Mouse (Mus musculus): ENCODE data around the gene Epm2aip1. TPM values are rescaled to one million over a fixed set of nuclear protein-coding genes. Genes with fewer than 3 reads are reported as not detected.
A peak's percentile ranks its signal among the peaks of the same experiment; 100 is the strongest.

Gene Epm2aip1
- polyA plus RNA-seq (2015; fragmentation: Nextera tagmentation; extraction: Ambion mirVana) = 23.5 and 25.8 TPM in 2 replicates

DNA sequence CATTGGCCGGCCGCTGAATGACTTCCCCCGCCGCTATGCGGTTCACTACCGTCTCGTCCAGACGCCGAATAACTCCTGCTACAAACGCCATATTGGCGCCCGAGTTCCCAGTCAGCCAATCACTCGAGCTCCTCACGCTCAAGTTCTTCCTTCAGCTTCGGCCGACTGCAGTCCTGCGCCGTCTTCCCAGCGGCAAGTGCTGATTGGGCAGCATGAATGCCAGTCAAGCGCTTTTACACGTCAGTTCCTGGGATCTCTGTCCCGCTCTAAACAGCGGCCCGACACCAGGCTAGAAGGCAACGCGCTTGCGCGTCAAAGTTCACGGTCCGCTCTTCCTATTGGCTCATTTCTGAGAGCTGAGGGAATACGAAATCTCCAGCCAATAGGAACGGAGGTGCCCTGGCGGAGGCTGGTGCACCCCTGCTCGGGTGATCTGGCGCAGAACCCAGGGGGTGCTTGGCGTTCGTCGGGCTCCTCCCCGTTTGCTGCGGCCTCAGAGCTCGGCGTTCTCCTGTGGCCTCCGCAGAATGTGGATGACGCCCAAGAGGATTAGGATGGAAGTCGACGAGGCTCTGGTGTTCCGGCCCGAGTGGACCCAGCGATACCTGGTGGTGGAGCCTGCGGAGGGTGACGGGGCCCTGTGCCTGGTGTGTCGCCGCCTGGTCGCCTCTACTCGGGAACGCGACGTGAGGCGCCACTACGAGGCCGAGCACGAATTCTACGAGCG lies at the start of gene Epm2aip1, which contains the start of gene Mlh1:
Epm2aip1 (plus strand) TSS at position 496 of the 727 bp plus-strand sequence.
Mlh1 (minus strand) TSS at position 358 of the 727 bp plus-strand sequence.
- H3K9me3 ChIP-seq = no peaks in the 10 kb centered on the region
- H3K27ac ChIP-seq = peak within 1 kb of the TSS; percentile 96
- H3K36me3 ChIP-seq = no peaks in the 10 kb centered on the region
- H3K4me3 ChIP-seq (replicated peaks) = peak within 1 kb of the TSS; percentile 76
- WGBS = under 1% methylated on average over 64 of the region's 64 CpGs
- H3K9ac ChIP-seq = peak within 1 kb of the TSS; percentile 87
- ATAC-seq (ENCODE audit: insufficient read depth, low FRiP score, low read depth) = peak; percentile 99
- H3K4me1 ChIP-seq = peaks cover 25% of the 10 kb centered on the region
- H3K4me2 ChIP-seq = peak within 1 kb of the TSS; percentile 64
- no peaks in the 10 kb centered on the region for H3K27me3 ChIP-seq (replicated peaks)

DNA sequence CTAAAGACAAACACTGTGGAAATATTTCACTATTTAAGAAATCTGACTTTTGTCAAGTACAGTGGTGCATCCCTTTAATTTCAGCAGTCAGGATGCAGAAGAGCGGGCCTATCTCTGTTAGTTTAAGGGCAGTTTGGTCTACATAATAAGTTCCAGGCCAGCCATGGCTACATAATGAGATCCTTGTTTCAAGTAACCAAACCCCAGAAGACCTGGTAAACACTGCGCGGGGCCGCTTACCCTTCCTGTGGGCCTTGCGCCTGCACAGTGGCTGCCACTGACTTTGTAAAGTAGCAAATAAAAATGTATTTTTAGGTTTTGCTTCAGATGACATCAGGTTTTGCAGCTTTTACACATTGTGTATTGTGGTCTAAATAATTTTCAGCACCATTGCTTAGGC lies 48.3 kb upstream of the Epm2aip1 start:
- H3K36me3 ChIP-seq = peaks cover 10% of the 10 kb centered on the region
- no peaks in the 10 kb centered on the region for H3K9me3 ChIP-seq

DNA sequence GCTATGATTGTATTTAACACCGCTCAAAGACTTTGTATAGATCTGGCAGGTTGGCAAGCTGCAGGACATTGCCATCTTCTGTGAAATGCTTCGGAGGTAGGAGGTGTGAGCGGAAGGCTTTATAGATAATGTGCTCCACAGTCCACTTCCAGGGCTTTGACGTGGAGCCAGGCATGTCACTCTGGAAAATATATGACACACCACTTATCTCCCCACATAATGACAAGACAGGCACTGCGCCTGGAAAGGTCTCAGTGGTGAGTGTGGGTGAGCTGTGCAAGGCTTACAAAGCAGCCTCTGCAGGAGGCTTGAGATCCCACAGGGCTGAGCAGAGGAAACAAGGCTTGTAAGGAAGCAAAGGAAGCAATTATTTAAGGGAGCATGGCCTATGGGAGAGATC lies 43.3 kb upstream of the Epm2aip1 start:
- H3K9me3 ChIP-seq = no peaks in the 10 kb centered on the region
- 74% methylated on average over 5 of the region's 5 CpGs for WGBS
- ATAC-seq (ENCODE audit: insufficient read depth, low FRiP score, low read depth) = no peak
- H3K27me3 ChIP-seq (replicated peaks) = no peaks in the 10 kb centered on the region
- no peaks in the 10 kb centered on the region for H3K4me1 ChIP-seq
- H3K4me3 ChIP-seq (replicated peaks) = no peak overlapping the region
- no peak overlapping the region for H3K4me2 ChIP-seq
- no peak overlapping the region for H3K9ac ChIP-seq
- peaks cover 18% of the 10 kb centered on the region for H3K36me3 ChIP-seq
- no peak overlapping the region for H3K27ac ChIP-seq

More for the DNA sequence above, 48.3 kb upstream of the Epm2aip1 start:
- H3K4me3 ChIP-seq (replicated peaks) = no peak overlapping the region
- no peak overlapping the region for H3K27ac ChIP-seq
- H3K4me1 ChIP-seq = no peaks in the 10 kb centered on the region
- ATAC-seq (ENCODE audit: insufficient read depth, low FRiP score, low read depth) = no peak
- no peaks in the 10 kb centered on the region for H3K27me3 ChIP-seq (replicated peaks)
- no peak overlapping the region for H3K9ac ChIP-seq
- WGBS = 92% methylated on average over 5 of the region's 5 CpGs
- H3K4me2 ChIP-seq = no peak overlapping the region

- H3K27me3 ChIP-seq (replicated peaks) = no peaks in the 10 kb centered on the region
- no peak overlapping the region for H3K4me3 ChIP-seq (replicated peaks)
- no peak overlapping the region for H3K9ac ChIP-seq
- ATAC-seq (ENCODE audit: insufficient read depth, low FRiP score, low read depth) = no peak; the same call in 1 of the 2 replicates
- H3K36me3 ChIP-seq = peaks cover 22% of the 10 kb centered on the region
- H3K4me1 ChIP-seq = no peaks in the 10 kb centered on the region
- no peak overlapping the region for H3K4me2 ChIP-seq
- 91% methylated on average over 9 of the region's 9 CpGs for WGBS
- no peaks in the 10 kb centered on the region for H3K9me3 ChIP-seq
- H3K27ac ChIP-seq = no peak overlapping the region
Measured at GRCm38 (mm10) chr9:111234701-111235100, 37.0 kb upstream of the Epm2aip1 start.

GRCm38 (mm10) chr9:111237726-111238125 lies 34.0 kb upstream of the Epm2aip1 start:
- Histone ChIP-seq H3K27ac (no peak overlapping the region), H3K9ac (no peak overlapping the region), H3K4me3 (replicated peaks) (no peak overlapping the region), H3K4me2 (no peak overlapping the region), H3K4me1 (no peaks in the 10 kb centered on the region), H3K36me3 (peaks cover 33% of the 10 kb centered on the region), H3K27me3 (replicated peaks) (no peaks in the 10 kb centered on the region), H3K9me3 (no peaks in the 10 kb centered on the region)
- ATAC-seq (ENCODE audit: insufficient read depth, low FRiP score, low read depth) = no peak

GRCm38 (mm10) chr9:111239821-111240220 lies 31.9 kb upstream of the Epm2aip1 start:
- H3K9me3 ChIP-seq = no peaks in the 10 kb centered on the region
- H3K27me3 ChIP-seq (replicated peaks) = no peaks in the 10 kb centered on the region
- H3K36me3 ChIP-seq = peaks cover 36% of the 10 kb centered on the region
- 90% methylated on average over 4 of the region's 4 CpGs for WGBS
- no peak overlapping the region for H3K27ac ChIP-seq
- H3K9ac ChIP-seq = no peak overlapping the region
- H3K4me1 ChIP-seq = no peaks in the 10 kb centered on the region
- ATAC-seq (ENCODE audit: insufficient read depth, low FRiP score, low read depth) = no peak
- H3K4me2 ChIP-seq = no peak overlapping the region
- H3K4me3 ChIP-seq (replicated peaks) = no peak overlapping the region

DNA sequence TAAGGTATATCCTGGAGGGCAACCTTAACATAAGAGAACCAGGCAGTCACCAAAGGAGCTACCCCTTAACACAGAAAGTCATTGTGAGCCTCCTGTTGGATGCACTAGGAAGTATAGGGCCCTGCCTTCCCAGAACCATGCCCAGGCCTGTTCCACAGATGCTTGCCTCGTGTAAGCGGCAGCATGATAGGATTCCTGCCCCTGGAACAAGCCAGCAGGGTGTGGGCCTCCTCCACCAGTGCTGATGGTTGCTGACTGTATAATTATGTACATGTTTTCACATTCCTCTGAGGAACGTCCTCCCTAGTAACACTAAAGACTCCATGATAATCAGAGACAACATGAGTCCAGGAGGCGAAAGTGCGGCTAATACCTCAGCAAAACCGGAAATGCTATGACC lies 28.3 kb upstream of the Epm2aip1 start:
- Histone ChIP-seq H3K4me1 (no peaks in the 10 kb centered on the region), H3K4me3 (replicated peaks) (no peak overlapping the region), H3K9ac (no peak overlapping the region), H3K27ac (no peak overlapping the region), H3K4me2 (no peak overlapping the region), H3K36me3 (peaks cover 44% of the 10 kb centered on the region), H3K9me3 (no peaks in the 10 kb centered on the region), H3K27me3 (replicated peaks) (no peaks in the 10 kb centered on the region)
- WGBS = 87% methylated on average over 6 of the region's 6 CpGs
- ATAC-seq (ENCODE audit: insufficient read depth, low FRiP score, low read depth) = no peak

DNA sequence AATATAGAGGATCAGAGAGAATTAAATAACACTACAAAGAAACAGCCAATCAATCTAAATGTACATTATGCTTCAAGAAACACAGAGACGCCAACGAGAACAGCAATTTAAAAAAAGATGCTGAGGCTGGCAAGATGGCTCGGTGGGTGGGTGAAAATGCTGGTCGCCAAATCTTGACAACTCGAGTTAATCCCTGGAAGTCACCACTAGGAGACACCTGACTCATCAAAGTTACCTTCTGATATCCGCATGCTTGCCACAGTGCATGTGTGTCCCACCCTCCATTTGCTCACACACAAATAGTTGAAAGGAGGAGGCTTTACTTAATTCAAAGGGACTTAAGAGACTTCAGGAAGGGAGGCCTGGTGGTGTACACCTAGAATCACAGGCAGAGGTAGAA lies 26.2 kb upstream of the Epm2aip1 start:
- H3K9me3 ChIP-seq = no peaks in the 10 kb centered on the region
- 78% methylated on average over 6 of the region's 6 CpGs for WGBS
- H3K36me3 ChIP-seq = peaks cover 35% of the 10 kb centered on the region
- H3K9ac ChIP-seq = no peak overlapping the region
- H3K4me3 ChIP-seq (replicated peaks) = no peak overlapping the region
- no peak overlapping the region for H3K4me2 ChIP-seq
- no peak for ATAC-seq (ENCODE audit: insufficient read depth, low FRiP score, low read depth)
- no peak overlapping the region for H3K27ac ChIP-seq
- H3K4me1 ChIP-seq = no peaks in the 10 kb centered on the region
- no peaks in the 10 kb centered on the region for H3K27me3 ChIP-seq (replicated peaks)

DNA sequence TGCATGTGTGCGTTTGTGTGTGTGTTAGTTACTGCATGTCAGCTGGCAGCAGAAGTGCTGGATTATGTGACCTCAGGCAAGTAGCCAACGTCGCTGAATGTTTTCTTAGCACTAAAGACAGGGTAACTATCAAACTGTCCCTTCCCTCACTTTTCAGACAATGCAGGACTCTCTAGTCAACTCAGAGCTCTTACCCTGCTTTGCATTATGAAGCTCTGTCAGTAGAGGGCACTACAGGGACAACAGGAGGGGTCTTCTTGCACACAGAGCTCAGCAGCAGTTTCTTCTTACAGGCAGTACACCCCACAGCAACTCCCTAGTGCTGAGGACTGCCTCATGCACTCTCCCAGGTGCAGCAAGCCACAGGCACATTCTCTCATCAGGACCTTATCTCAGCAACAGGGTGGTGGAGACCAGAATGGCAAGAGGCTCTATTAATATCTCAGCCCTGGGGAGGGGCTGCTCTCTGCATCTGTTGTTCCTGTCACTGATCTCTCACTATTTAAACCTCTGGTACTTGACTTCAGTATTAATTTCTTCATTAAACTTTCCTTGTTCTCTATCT lies 24.0 kb upstream of the Epm2aip1 start:
- Histone ChIP-seq H3K36me3 (peaks cover 40% of the 10 kb centered on the region), H3K9ac (no peak overlapping the region), H3K4me1 (no peaks in the 10 kb centered on the region), H3K27me3 (replicated peaks) (no peaks in the 10 kb centered on the region), H3K4me2 (no peak overlapping the region), H3K4me3 (replicated peaks) (no peak overlapping the region), H3K9me3 (no peaks in the 10 kb centered on the region), H3K27ac (no peak overlapping the region)
- ATAC-seq (ENCODE audit: insufficient read depth, low FRiP score, low read depth) = no peak
- WGBS = 88% methylated on average over 3 of the region's 3 CpGs

- Histone ChIP-seq H3K27ac (no peak overlapping the region), H3K4me3 (replicated peaks) (no peak overlapping the region), H3K27me3 (replicated peaks) (no peaks in the 10 kb centered on the region), H3K36me3 (peaks cover 50% of the 10 kb centered on the region), H3K9me3 (no peaks in the 10 kb centered on the region), H3K4me1 (no peaks in the 10 kb centered on the region), H3K9ac (no peak overlapping the region), H3K4me2 (no peak overlapping the region)
- WGBS = 66% methylated on average over 7 of the region's 7 CpGs
- ATAC-seq (ENCODE audit: insufficient read depth, low FRiP score, low read depth) = no peak
Measured at GRCm38 (mm10) chr9:111252161-111252869, 19.4 kb upstream of the Epm2aip1 start.

GRCm38 (mm10) chr9:111260360-111260985 lies 11.3 kb upstream of the Epm2aip1 start:
- no peak for ATAC-seq (ENCODE audit: insufficient read depth, low FRiP score, low read depth)
- H3K9ac ChIP-seq = no peak overlapping the region
- H3K27me3 ChIP-seq (replicated peaks) = no peaks in the 10 kb centered on the region
- H3K4me1 ChIP-seq = no peaks in the 10 kb centered on the region
- no peak overlapping the region for H3K4me3 ChIP-seq (replicated peaks)
- H3K4me2 ChIP-seq = no peak overlapping the region
- WGBS = 28% methylated on average over 1 of the region's 1 CpGs
- H3K9me3 ChIP-seq = no peaks in the 10 kb centered on the region
- no peak overlapping the region for H3K27ac ChIP-seq
- H3K36me3 ChIP-seq = peaks cover 18% of the 10 kb centered on the region; the same call in 1 of the 2 replicates

- no peak overlapping the region for H3K4me3 ChIP-seq (replicated peaks)
- H3K4me2 ChIP-seq = no peak overlapping the region
- H3K27me3 ChIP-seq (replicated peaks) = no peaks in the 10 kb centered on the region
- H3K27ac ChIP-seq = no peak overlapping the region
- no peaks in the 10 kb centered on the region for H3K9me3 ChIP-seq
- WGBS = 91% methylated on average over 4 of the region's 4 CpGs
- H3K36me3 ChIP-seq = peaks cover 13% of the 10 kb centered on the region; the same call in 1 of the 2 replicates
- no peaks in the 10 kb centered on the region for H3K4me1 ChIP-seq
- no peak overlapping the region for H3K9ac ChIP-seq
- no peak for ATAC-seq (ENCODE audit: insufficient read depth, low FRiP score, low read depth)
Measured at GRCm38 (mm10) chr9:111261356-111261755, 10.4 kb upstream of the Epm2aip1 start.
